Comparison of ENCODE assay signal across 22 mouse cellular contexts in the genomic region with DNA sequence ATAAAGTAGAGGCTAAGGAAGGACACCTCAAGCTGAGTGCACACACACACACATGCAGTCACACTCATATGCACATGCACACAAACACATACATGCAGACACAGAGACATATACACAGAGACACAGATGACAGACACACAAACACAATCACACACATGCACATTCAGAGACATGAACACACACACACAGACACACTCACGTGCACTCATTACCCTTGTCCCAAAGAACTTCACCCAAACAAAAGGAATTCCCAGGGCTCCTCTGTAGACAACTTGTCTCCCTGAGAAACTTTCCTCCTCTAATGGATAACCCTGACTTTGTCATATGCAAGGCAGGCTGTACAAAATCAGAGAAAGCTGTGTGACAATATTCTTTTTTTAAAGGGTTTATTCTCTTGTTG. TPM values are rescaled to one million over a fixed set of nuclear protein-coding genes. Genes with fewer than 3 reads are reported as not detected.
DNase-seq lines count a peak whose midpoint lies in the region; ATAC-seq lines count a peak whose summit lies in the region.
"Had no signal": no experiment of that assay in that cellular context is flagged by ENCODE, and none has a peak within 500 bp of the region (broad histone marks: within the 10 kb centered on the region; RNA-seq: fewer than 3 reads in every experiment).

No protein-coding gene starts in this region.

- no peaks in the 10 kb centered on the region for H3K9me3 ChIP-seq in heart, embryonic 10.5 days
- H3K9me3 ChIP-seq in midbrain, embryonic 11.5 days (ENCODE audit: control insufficient read depth, low read length) = no peaks in the 10 kb centered on the region
- no peaks in the 10 kb centered on the region for H3K9me3 ChIP-seq in midbrain, embryonic 15.5 days
- no peaks in the 10 kb centered on the region for H3K9me3 ChIP-seq in midbrain, embryonic 13.5 days
- no peaks in the 10 kb centered on the region for H3K9me3 ChIP-seq in midbrain, embryonic 14.5 days (ENCODE audit: control insufficient read depth, low read length)
- H3K9me3 ChIP-seq: G1E had no signal

- no peaks in the 10 kb centered on the region for H3K27me3 ChIP-seq in heart, embryonic 10.5 days (ENCODE audit: insufficient read depth, poor library complexity, severe bottlenecking)
- H3K27me3 ChIP-seq in midbrain, embryonic 11.5 days (ENCODE audit: control insufficient read depth, insufficient read depth, low read length) = no peaks in the 10 kb centered on the region
- H3K27me3 ChIP-seq in midbrain, embryonic 15.5 days (replicated peaks) = no peaks in the 10 kb centered on the region
- no peaks in the 10 kb centered on the region for H3K27me3 ChIP-seq in midbrain, embryonic 13.5 days
- H3K27me3 ChIP-seq in midbrain, embryonic 14.5 days (ENCODE audit: control insufficient read depth, insufficient read depth, low read length) = no peaks in the 10 kb centered on the region
- H3K27me3 ChIP-seq: CH12.LX had no signal

- H3K27ac ChIP-seq in heart, embryonic 10.5 days = no peak overlapping the region
- no peak overlapping the region for H3K27ac ChIP-seq in midbrain, embryonic 11.5 days (ENCODE audit: low read depth, low read length)
- no peak overlapping the region for H3K27ac ChIP-seq in midbrain, embryonic 15.5 days
- H3K27ac ChIP-seq in midbrain, embryonic 13.5 days = no peak overlapping the region
- no peak overlapping the region for H3K27ac ChIP-seq in midbrain, embryonic 14.5 days (replicated peaks; ENCODE audit: low read depth, low read length)

- H3K36me3 ChIP-seq in heart, embryonic 10.5 days = no peaks in the 10 kb centered on the region
- no peaks in the 10 kb centered on the region for H3K36me3 ChIP-seq in midbrain, embryonic 11.5 days (ENCODE audit: control insufficient read depth, insufficient read depth, low read length)
- H3K36me3 ChIP-seq in midbrain, embryonic 15.5 days (replicated peaks) = no peaks in the 10 kb centered on the region
- no peaks in the 10 kb centered on the region for H3K36me3 ChIP-seq in midbrain, embryonic 13.5 days
- H3K36me3 ChIP-seq in midbrain, embryonic 14.5 days (ENCODE audit: control insufficient read depth, insufficient read depth, low read length) = no peaks in the 10 kb centered on the region
- H3K36me3 ChIP-seq: G1E had no signal

- no peak overlapping the region for H3K4me3 ChIP-seq in heart, embryonic 10.5 days
- H3K4me3 ChIP-seq in midbrain, embryonic 11.5 days (ENCODE audit: low read depth, low read length) = no peak overlapping the region
- H3K4me3 ChIP-seq in midbrain, embryonic 15.5 days = no peak overlapping the region
- no peak overlapping the region for H3K4me3 ChIP-seq in midbrain, embryonic 13.5 days (replicated peaks)
- no peak overlapping the region for H3K4me3 ChIP-seq in midbrain, embryonic 14.5 days (replicated peaks; ENCODE audit: low read depth, low read length)

- peaks cover 2% of the 10 kb centered on the region; the same call in 1 of the 2 replicates for H3K4me1 ChIP-seq in heart, embryonic 10.5 days
- H3K4me1 ChIP-seq in midbrain, embryonic 11.5 days (ENCODE audit: control insufficient read depth, insufficient read depth, low read length) = peaks cover 3% of the 10 kb centered on the region; the same call in 1 of the 2 replicates
- peaks cover 8% of the 10 kb centered on the region for H3K4me1 ChIP-seq in midbrain, embryonic 15.5 days
- H3K4me1 ChIP-seq in midbrain, embryonic 13.5 days (replicated peaks) = peaks cover 6% of the 10 kb centered on the region
- peaks cover 3% of the 10 kb centered on the region for H3K4me1 ChIP-seq in midbrain, embryonic 14.5 days (ENCODE audit: control insufficient read depth, insufficient read depth, low read length)

- H3K9ac ChIP-seq in midbrain, embryonic 11.5 days (ENCODE audit: low read length) = no peak overlapping the region
- no peak overlapping the region for H3K9ac ChIP-seq in midbrain, embryonic 15.5 days
- 0 out of 2 replicates have a peak overlapping the region, but pooled peaks have one; percentile 3 for H3K9ac ChIP-seq in midbrain, embryonic 13.5 days (replicated peaks)
- H3K9ac ChIP-seq in midbrain, embryonic 14.5 days (replicated peaks; ENCODE audit: low read length) = no peak overlapping the region

- peak; percentile 55 for DNase-seq in heart, adult 11 months
- no peak for DNase-seq in heart, embryonic 10.5 days (ENCODE audit: low spot score)
- DNase-seq in midbrain, embryonic 11.5 days (ENCODE audit: low spot score, missing footprints) = peak; percentile 84
- DNase-seq in midbrain, embryonic 14.5 days = no peak
- DNase-seq: adrenal gland, adult 2 months; adrenal gland, adult 8-10 months; adrenal gland, postnatal 10 days; adrenal gland, postnatal 14 days; adrenal gland, postnatal 25 days; adrenal gland, postnatal 36 days; B cell, adult 2 months; cerebellum, adult 11 months; cerebellum, adult 11-12 months; cerebellum, adult 18-20 months had no signal

- ATAC-seq in midbrain, embryonic 11.5 days (ENCODE audit: low FRiP score) = no peak
- ATAC-seq in midbrain, embryonic 15.5 days (replicated peaks) = no peak
- ATAC-seq in midbrain, embryonic 13.5 days = no peak
- no peak for ATAC-seq in midbrain, embryonic 14.5 days (ENCODE audit: low FRiP score, low TSS enrichment)
- ATAC-seq: activated CD4-positive, CD25-positive, alpha-beta regulatory T cell, adult 4 months; CD4-positive, CD25-positive, alpha-beta regulatory T cell, adult 4 months; Patski had no signal

- H3K4me2 ChIP-seq in midbrain, embryonic 11.5 days = no peak overlapping the region
- no peak overlapping the region for H3K4me2 ChIP-seq in midbrain, embryonic 15.5 days
- H3K4me2 ChIP-seq in midbrain, embryonic 13.5 days (replicated peaks) = no peak overlapping the region
- H3K4me2 ChIP-seq in midbrain, embryonic 14.5 days (ENCODE audit: low read length) = no peak overlapping the region

- whole genome bisulfite sequencing in heart, embryonic 10.5 days = 69% methylated on average over 1 of the region's 1 CpGs
- 87% methylated on average over 1 of the region's 1 CpGs for WGBS in midbrain, embryonic 11.5 days
- 77% methylated on average over 1 of the region's 1 CpGs for WGBS in midbrain, embryonic 15.5 days
- 80% methylated on average over 1 of the region's 1 CpGs for WGBS in midbrain, embryonic 13.5 days
- WGBS in midbrain, embryonic 14.5 days = 85% methylated on average over 1 of the region's 1 CpGs

RNA-seq across cellular contexts. Expression of gene Bnip2, which starts 3.7 kb away (rescaled TPM):
- 128 and 132 TPM in 2 replicates for polyA plus RNA-seq in heart, embryonic 10.5 days (2016; fragmentation: Nextera tagmentation; extraction: Ambion mirVana)
- polyA plus RNA-seq in midbrain, embryonic 11.5 days (2014; fragmentation: Nextera tagmentation; extraction: Ambion mirVana) = 131 and 136 TPM in 2 replicates
- polyA plus RNA-seq in midbrain, embryonic 15.5 days (2015; fragmentation: Nextera tagmentation; extraction: Ambion mirVana) = 73.8 and 78.7 TPM in 2 replicates
- polyA plus RNA-seq in midbrain, embryonic 13.5 days (2015; fragmentation: Nextera tagmentation; extraction: Ambion mirVana) = 97.5 and 101 TPM in 2 replicates
- 74.8 and 92.8 TPM in 2 replicates for polyA plus RNA-seq in midbrain, embryonic 14.5 days (2014; fragmentation: Nextera tagmentation; extraction: Ambion mirVana)

RNA-seq across cellular contexts. Expression of gene Gtf2a2, which starts 26.8 kb away (rescaled TPM):
- 170 and 182 TPM in 2 replicates for polyA plus RNA-seq in heart, embryonic 10.5 days (2016; fragmentation: Nextera tagmentation; extraction: Ambion mirVana)
- 221 TPM in 2 replicates for polyA plus RNA-seq in midbrain, embryonic 11.5 days (2014; fragmentation: Nextera tagmentation; extraction: Ambion mirVana)
- polyA plus RNA-seq in midbrain, embryonic 15.5 days (2015; fragmentation: Nextera tagmentation; extraction: Ambion mirVana) = 172 and 177 TPM in 2 replicates
- polyA plus RNA-seq in midbrain, embryonic 13.5 days (2015; fragmentation: Nextera tagmentation; extraction: Ambion mirVana) = 201 and 205 TPM in 2 replicates
- polyA plus RNA-seq in midbrain, embryonic 14.5 days (2014; fragmentation: Nextera tagmentation; extraction: Ambion mirVana) = 205 and 227 TPM in 2 replicates

RNA-seq across cellular contexts. Expression of gene Gcnt3, which starts 52.4 kb away (rescaled TPM):
- polyA plus RNA-seq in heart, embryonic 10.5 days (2016; fragmentation: Nextera tagmentation; extraction: Ambion mirVana) = not detected in 2 replicates
- polyA plus RNA-seq in midbrain, embryonic 11.5 days (2014; fragmentation: Nextera tagmentation; extraction: Ambion mirVana) = not detected in 2 replicates
- not detected in 2 replicates for polyA plus RNA-seq in midbrain, embryonic 15.5 days (2015; fragmentation: Nextera tagmentation; extraction: Ambion mirVana)
- polyA plus RNA-seq in midbrain, embryonic 13.5 days (2015; fragmentation: Nextera tagmentation; extraction: Ambion mirVana) = not detected in 2 replicates
- not detected in 2 replicates for polyA plus RNA-seq in midbrain, embryonic 14.5 days (2014; fragmentation: Nextera tagmentation; extraction: Ambion mirVana)
- polyA plus RNA-seq: activated CD4-positive, CD25-positive, alpha-beta regulatory T cell, adult 4 months; adrenal gland, adult 2 months; brain, embryonic 14.5 days; CD4-positive, CD25-positive, alpha-beta regulatory T cell, adult 4 months; G1E had no signal

Comparison
In these comparisons a context has a peak if more than half of its experiments do, and no peak if none do; other contexts are left out.
1. DNase-seq: peak in heart, adult 11 months (single experiment) and midbrain, embryonic 11.5 days (single experiment); none in heart, embryonic 10.5 days (single experiment) and midbrain, embryonic 14.5 days (single experiment).